Comparison of ENCODE assay signal across 8 mouse cellular contexts in the genomic region with DNA sequence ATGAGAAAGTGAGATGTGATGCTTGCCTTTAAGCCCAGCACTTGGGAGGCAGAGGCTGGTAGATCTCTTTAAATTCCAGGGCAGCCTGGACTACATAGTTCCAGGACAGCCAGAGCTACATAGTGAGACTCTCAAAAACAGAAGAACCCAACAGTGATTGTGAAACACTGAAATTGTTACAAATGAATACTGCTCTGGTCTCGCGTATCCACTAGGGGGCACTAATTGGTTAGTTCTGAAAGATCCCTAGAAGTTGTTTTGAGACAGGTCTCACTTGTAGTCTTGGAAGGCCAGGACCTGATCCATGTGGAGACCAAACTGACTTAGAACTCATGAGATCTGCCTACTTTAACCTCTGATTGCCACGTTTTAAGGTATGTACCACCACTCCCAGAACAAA. TPM values are rescaled to one million over a fixed set of nuclear protein-coding genes. Genes with fewer than 3 reads are reported as not detected.
DNase-seq lines count a peak whose midpoint lies in the region; ATAC-seq and TF ChIP-seq lines count a peak whose summit lies in the region.

No protein-coding gene starts in this region.

- no peak overlapping the region for H3K4me3 ChIP-seq in embryonic facial prominence, embryonic 10.5 days
- no peak overlapping the region for H3K4me3 ChIP-seq in heart, embryonic 13.5 days
- no peak overlapping the region for H3K4me3 ChIP-seq in kidney, embryonic 16.5 days (ENCODE audit: low read length)
- no peak overlapping the region for H3K4me3 ChIP-seq in myocyte

- peak; percentile 72 for ATAC-seq in activated CD4-positive, CD25-positive, alpha-beta regulatory T cell, adult 4 months
- no peak for ATAC-seq in heart, embryonic 13.5 days (ENCODE audit: extremely low read depth, insufficient number of reproducible peaks, low FRiP score, low TSS enrichment)
- peak; percentile 40; the same call in 1 of the 2 replicates for ATAC-seq in kidney, embryonic 16.5 days (ENCODE audit: low FRiP score, low TSS enrichment)

- no peak for TF ChIP-seq POLR2A in myocyte (IDR thresholded peaks at IDR 0.05; ENCODE audit: insufficient read length, low read depth)

- H3K4me2 ChIP-seq in heart, embryonic 13.5 days: no peak overlapping the region
- no peak overlapping the region for H3K4me2 ChIP-seq in kidney, embryonic 16.5 days (replicated peaks; ENCODE audit: low read depth, low read length)
- H3K4me2 ChIP-seq in myocyte (ENCODE audit: low read depth): no peak overlapping the region

- H3K4me1 ChIP-seq in embryonic facial prominence, embryonic 10.5 days: peaks cover 13% of the 10 kb centered on the region
- H3K4me1 ChIP-seq in heart, embryonic 13.5 days: peaks cover 29% of the 10 kb centered on the region
- peaks cover 27% of the 10 kb centered on the region for H3K4me1 ChIP-seq in kidney, embryonic 16.5 days (ENCODE audit: insufficient read depth, low read length)

- DNase-seq in CD4-positive helper T cell, adult 2 months (ENCODE audit: low read depth, low spot score): peak; percentile 65
- DNase-seq in embryonic facial prominence, embryonic 10.5 days (ENCODE audit: low spot score): peak; percentile 70
- peak; percentile 66 for DNase-seq in liver
- peak; percentile 67 for DNase-seq in testis, postnatal 14 days (ENCODE audit: low spot score)

- H3K27ac ChIP-seq in embryonic facial prominence, embryonic 10.5 days (replicated peaks): no peak overlapping the region
- H3K27ac ChIP-seq in heart, embryonic 13.5 days (replicated peaks): peak overlapping the region; percentile 45
- H3K27ac ChIP-seq in kidney, embryonic 16.5 days (ENCODE audit: low read length): 0 out of 2 replicates have a peak overlapping the region, but pooled peaks have one; percentile 8

- peaks cover 66% of the 10 kb centered on the region for H3K36me3 ChIP-seq in embryonic facial prominence, embryonic 10.5 days (replicated peaks)
- H3K36me3 ChIP-seq in heart, embryonic 13.5 days: peaks cover 57% of the 10 kb centered on the region
- peaks cover 29% of the 10 kb centered on the region for H3K36me3 ChIP-seq in kidney, embryonic 16.5 days (ENCODE audit: insufficient read depth, low read length)
- peaks cover 27% of the 10 kb centered on the region for H3K36me3 ChIP-seq in myocyte (ENCODE audit: control insufficient read depth, insufficient read depth)

- H3K27me3 ChIP-seq in embryonic facial prominence, embryonic 10.5 days (replicated peaks; ENCODE audit: low read depth, poor library complexity, severe bottlenecking): no peaks in the 10 kb centered on the region
- no peaks in the 10 kb centered on the region for H3K27me3 ChIP-seq in heart, embryonic 13.5 days (replicated peaks)
- H3K27me3 ChIP-seq in kidney, embryonic 16.5 days (ENCODE audit: insufficient read depth, low read length): no peaks in the 10 kb centered on the region
- H3K27me3 ChIP-seq in myocyte (ENCODE audit: control insufficient read depth, insufficient read depth, insufficient read length): no peaks in the 10 kb centered on the region

- no peaks in the 10 kb centered on the region for H3K9me3 ChIP-seq in embryonic facial prominence, embryonic 10.5 days
- H3K9me3 ChIP-seq in heart, embryonic 13.5 days: no peaks in the 10 kb centered on the region
- no peaks in the 10 kb centered on the region for H3K9me3 ChIP-seq in kidney, embryonic 16.5 days (ENCODE audit: low read length)

- H3K79me2 ChIP-seq in myocyte (ENCODE audit: control insufficient read depth, insufficient read depth): peaks cover 14% of the 10 kb centered on the region

- under 1% methylated on average over 3 of the region's 3 CpGs for WGBS in embryonic facial prominence, embryonic 10.5 days
- 2% methylated on average over 3 of the region's 3 CpGs for WGBS in heart, embryonic 13.5 days
- WGBS in kidney, embryonic 16.5 days: under 1% methylated on average over 3 of the region's 3 CpGs

- no peak overlapping the region for H3ac ChIP-seq in myocyte (ENCODE audit: control insufficient read depth, insufficient read length)

- H3K9ac ChIP-seq in heart, embryonic 13.5 days: no peak overlapping the region
- H3K9ac ChIP-seq in kidney, embryonic 16.5 days (replicated peaks; ENCODE audit: low read length): no peak overlapping the region

TF ChIP-seq in myocyte, 11 proteins besides CTCF, POLR2A, EP300 and RAD21:
- TF ChIP-seq CEBPB (IDR thresholded peaks at IDR 0.05; ENCODE audit: insufficient read depth, poor library complexity, severe bottlenecking): peak; percentile 36; the same call in 1 of the 2 replicates
- TF ChIP-seq MYOG (IDR thresholded peaks at IDR 0.05; ENCODE audit: control insufficient read depth in 1 of 3, insufficient read depth in 1 of 3, insufficient read length in 2 of 3, low read depth in 2 of 3): no peak
- TF ChIP-seq POLR2AphosphoS2 (IDR thresholded peaks at IDR 0.05; ENCODE audit: insufficient read length, low read depth): no peak

RNA-seq across cellular contexts. Expression of a gene that starts 8.1 kb away (rescaled TPM):
- polyA plus RNA-seq in activated CD4-positive, CD25-positive, alpha-beta regulatory T cell, adult 4 months (2017; shearing (Covaris generic)): 10 to 100 TPM; 22.8 to 30.8 TPM
- 173 TPM in 2 replicates for polyA plus RNA-seq in embryonic facial prominence, embryonic 10.5 days (2016; fragmentation: Nextera tagmentation; extraction: Ambion mirVana)
- 72.3 and 74.0 TPM in 2 replicates for polyA plus RNA-seq in heart, embryonic 13.5 days (2015; fragmentation: Nextera tagmentation; extraction: Ambion mirVana)
- polyA plus RNA-seq in kidney, embryonic 16.5 days (2015; fragmentation: Nextera tagmentation; extraction: Ambion mirVana): 135 and 141 TPM in 2 replicates
- polyA plus RNA-seq in myocyte (2012; fragmentation: generic; extraction: Trizol): 70.6 TPM

RNA-seq across cellular contexts. Expression of a gene that starts 12.5 kb away (rescaled TPM):
- 1 to 10 TPM in 1 of 2 experiments, under 1 TPM in 1; 0.52 to 1.1 TPM for polyA plus RNA-seq in activated CD4-positive, CD25-positive, alpha-beta regulatory T cell, adult 4 months (2017; shearing (Covaris generic))
- polyA plus RNA-seq in embryonic facial prominence, embryonic 10.5 days (2016; fragmentation: Nextera tagmentation; extraction: Ambion mirVana): 41.4 and 45.7 TPM in 2 replicates
- 33.9 and 37.4 TPM in 2 replicates for polyA plus RNA-seq in heart, embryonic 13.5 days (2015; fragmentation: Nextera tagmentation; extraction: Ambion mirVana)
- polyA plus RNA-seq in kidney, embryonic 16.5 days (2015; fragmentation: Nextera tagmentation; extraction: Ambion mirVana): 45.9 and 55.1 TPM in 2 replicates
- 0.92 TPM for polyA plus RNA-seq in myocyte (2012; fragmentation: generic; extraction: Trizol)

RNA-seq across cellular contexts. Expression of a gene that starts 17.1 kb away (rescaled TPM):
- not detected for polyA plus RNA-seq in activated CD4-positive, CD25-positive, alpha-beta regulatory T cell, adult 4 months (2017; shearing (Covaris generic))
- polyA plus RNA-seq in embryonic facial prominence, embryonic 10.5 days (2016; fragmentation: Nextera tagmentation; extraction: Ambion mirVana): 0.14 and 0.25 TPM in 2 replicates
- polyA plus RNA-seq in heart, embryonic 13.5 days (2015; fragmentation: Nextera tagmentation; extraction: Ambion mirVana): not detected in 2 replicates
- 0.16 and 0.45 TPM in 2 replicates for polyA plus RNA-seq in kidney, embryonic 16.5 days (2015; fragmentation: Nextera tagmentation; extraction: Ambion mirVana)
- polyA plus RNA-seq in myocyte (2012; fragmentation: generic; extraction: Trizol): 0.47 TPM

RNA-seq across cellular contexts. Expression of a gene that starts 17.2 kb away (rescaled TPM):
- 1 to 10 TPM; 1.5 to 2.4 TPM for polyA plus RNA-seq in activated CD4-positive, CD25-positive, alpha-beta regulatory T cell, adult 4 months (2017; shearing (Covaris generic))
- 2.3 and 2.5 TPM in 2 replicates for polyA plus RNA-seq in embryonic facial prominence, embryonic 10.5 days (2016; fragmentation: Nextera tagmentation; extraction: Ambion mirVana)
- 2.5 and 2.6 TPM in 2 replicates for polyA plus RNA-seq in heart, embryonic 13.5 days (2015; fragmentation: Nextera tagmentation; extraction: Ambion mirVana)
- polyA plus RNA-seq in kidney, embryonic 16.5 days (2015; fragmentation: Nextera tagmentation; extraction: Ambion mirVana): 5.0 and 5.1 TPM in 2 replicates
- polyA plus RNA-seq in myocyte (2012; fragmentation: generic; extraction: Trizol): 20.5 TPM

RNA-seq across cellular contexts. Expression of a gene that starts 23.0 kb away (rescaled TPM):
- under 1 TPM in 1 of 2 experiments, not detected in 1; 0.93 TPM for polyA plus RNA-seq in activated CD4-positive, CD25-positive, alpha-beta regulatory T cell, adult 4 months (2017; shearing (Covaris generic))
- 0.56 and 0.60 TPM in 2 replicates for polyA plus RNA-seq in embryonic facial prominence, embryonic 10.5 days (2016; fragmentation: Nextera tagmentation; extraction: Ambion mirVana)
- 1.1 and 1.7 TPM in 2 replicates for polyA plus RNA-seq in heart, embryonic 13.5 days (2015; fragmentation: Nextera tagmentation; extraction: Ambion mirVana)
- 1.6 and 1.7 TPM in 2 replicates for polyA plus RNA-seq in kidney, embryonic 16.5 days (2015; fragmentation: Nextera tagmentation; extraction: Ambion mirVana)
- 0.71 TPM for polyA plus RNA-seq in myocyte (2012; fragmentation: generic; extraction: Trizol)

Comparison
In these comparisons a context has a peak if more than half of its experiments do, and no peak if none do; other contexts are left out.
1. RNA of a gene that starts 12.5 kb away (polyA plus RNA-seq): 45.9 to 55.1 TPM in kidney, embryonic 16.5 days, 41.4 to 45.7 TPM in embryonic facial prominence, embryonic 10.5 days and 33.9 to 37.4 TPM in heart, embryonic 13.5 days; 0.52 to 1.1 TPM in activated CD4-positive, CD25-positive, alpha-beta regulatory T cell, adult 4 months and 0.92 TPM in myocyte (single experiment); every median in the first group is over 10 times any median in the second.
2. Peak in every context shown above with its lines, with median percentiles within 50 percentile points of each other: DNase-seq.